ENCODE assay signal across 19 mouse cellular contexts in genomic region chr1:36562388-36562787, GRCm38 (mm10). TPM values are rescaled to one million over a fixed set of nuclear protein-coding genes. Genes with fewer than 3 reads are reported as not detected.
"Had no signal": no experiment of that assay in that cellular context is flagged by ENCODE, and none has a peak within 500 bp of the region (broad histone marks: within the 10 kb centered on the region; RNA-seq: fewer than 3 reads in every experiment).

No protein-coding gene starts in this region.

- H3K27ac ChIP-seq: limb, embryonic 12.5 days; liver, embryonic 13.5 days; lung, embryonic 15.5 days; midbrain, embryonic 12.5 days; stomach, embryonic 15.5 days had no signal

- H3K27me3 ChIP-seq: limb, embryonic 12.5 days; lung, embryonic 15.5 days; stomach, embryonic 15.5 days had no signal

- DNase-seq: kidney, postnatal 36 days; layer of hippocampus, adult 9-11 months; layer of hippocampus, postnatal 36 days; liver; liver, embryonic 13.5 days; liver, postnatal 0 days; lung, postnatal 14 days; right cerebral cortex, postnatal 14 days; thymus, postnatal 36 days had no signal

- H3K36me3 ChIP-seq: limb, embryonic 12.5 days; liver, embryonic 13.5 days; lung, embryonic 15.5 days; midbrain, embryonic 12.5 days; stomach, embryonic 15.5 days had no signal

- ATAC-seq: liver, postnatal 0 days; midbrain, embryonic 16.5 days had no signal

- H3K9me3 ChIP-seq: limb, embryonic 12.5 days; liver, embryonic 13.5 days; lung, embryonic 15.5 days; midbrain, embryonic 12.5 days; stomach, embryonic 15.5 days had no signal

- H3K9ac ChIP-seq: liver, embryonic 13.5 days; liver, postnatal 0 days; lung, embryonic 15.5 days; midbrain, embryonic 12.5 days; stomach, embryonic 15.5 days had no signal

- H3K4me3 ChIP-seq: limb, embryonic 12.5 days; liver, embryonic 13.5 days; lung, embryonic 15.5 days; midbrain, embryonic 12.5 days; stomach, embryonic 15.5 days had no signal

- H3K4me2 ChIP-seq: limb, embryonic 12.5 days; liver, embryonic 13.5 days; lung, embryonic 15.5 days; midbrain, embryonic 12.5 days; stomach, embryonic 15.5 days had no signal

RNA-seq across cellular contexts. Expression of gene Gm42417, which starts 23.2 kb away (rescaled TPM):
- total RNA-seq: layer of hippocampus, adult 18-20 months; layer of hippocampus, postnatal 36 days; left cerebral cortex, adult 8-10 months; left cerebral cortex, postnatal 25 days had no signal
- polyA plus RNA-seq: kidney, postnatal 0 days; liver, embryonic 13.5 days; liver, postnatal 0 days; lung, embryonic 15.5 days; midbrain, embryonic 12.5 days; spleen, adult 2 months; stomach, embryonic 15.5 days had no signal
